Mouse (Mus musculus) A20 (cell line): ENCODE data around the gene Lgr4.

Source experiments
- DNase-seq: peaks from one replicate; pipeline ENCODE4 v3.0.0-alpha.2; 2011; ENCODE audit warnings: low read depth, low spot score

The Lgr4 gene

DNA sequence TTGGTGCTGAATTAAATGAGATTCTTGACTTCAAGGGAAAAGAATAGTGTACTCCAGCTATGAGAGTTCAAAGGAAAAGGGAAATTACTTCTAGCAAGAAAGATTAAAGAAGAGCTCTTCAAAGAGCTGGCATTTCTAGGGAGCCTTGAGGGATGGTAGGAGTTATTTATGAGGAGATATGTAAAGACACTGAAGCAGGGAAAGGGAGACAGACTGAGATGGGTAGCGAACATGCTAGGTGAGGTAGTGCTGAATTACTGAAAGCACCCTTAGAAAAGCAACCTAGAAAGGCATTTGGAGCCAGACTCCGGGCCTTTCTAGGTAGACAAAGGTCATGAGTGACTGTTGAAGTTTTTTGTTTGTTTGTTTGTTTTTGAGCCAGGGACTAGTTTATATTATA, 58.7 kb downstream of the Lgr4 start:
- no peak for DNase-seq

DNA sequence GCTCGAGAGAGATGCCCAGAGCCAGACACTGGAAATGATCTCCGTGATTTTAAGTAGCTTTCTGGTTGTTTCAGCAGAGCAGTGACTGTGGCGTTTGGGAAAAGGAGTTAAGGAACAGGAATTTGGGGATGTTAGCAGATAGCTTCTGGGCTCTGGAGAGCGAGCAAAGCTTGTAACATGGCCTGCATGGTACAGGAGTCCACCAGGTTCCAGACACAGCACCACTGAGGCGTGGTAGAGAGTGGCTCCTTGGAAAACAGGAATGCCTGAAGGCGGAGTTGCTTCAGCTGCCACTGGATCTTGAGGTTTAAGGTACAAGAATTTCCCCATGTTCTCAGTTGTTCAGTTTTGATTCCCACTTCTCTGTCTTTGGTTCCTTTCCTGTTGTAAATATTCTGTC, 59.9 kb downstream of the Lgr4 start:
- DNase-seq, result no peak

- DNase-seq, result no peak
Observed at GRCm38 (mm10) chr2:109979209-109979608, 61.8 kb downstream of the Lgr4 start.

DNA sequence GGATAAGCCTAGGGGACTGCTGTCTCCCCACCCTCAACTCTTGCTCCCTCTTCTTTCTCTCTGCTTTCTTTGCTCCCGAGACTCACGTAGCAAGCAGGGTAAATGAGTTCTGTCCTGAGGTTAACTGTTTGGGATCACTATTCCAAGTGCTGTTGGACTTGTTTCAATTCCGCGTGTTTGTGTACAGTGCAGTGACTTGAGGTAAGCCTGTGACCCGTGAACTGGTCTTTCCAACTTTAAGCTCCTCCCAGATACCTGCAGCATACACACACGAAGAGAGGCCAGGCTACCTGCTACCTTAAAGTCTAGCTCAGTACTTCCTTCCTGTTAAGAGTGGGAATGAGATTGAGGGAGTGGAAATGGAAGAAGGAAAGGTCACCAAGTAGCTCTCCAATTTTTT, 66.0 kb downstream of the Lgr4 start:
- DNase-seq, result no peak

DNA sequence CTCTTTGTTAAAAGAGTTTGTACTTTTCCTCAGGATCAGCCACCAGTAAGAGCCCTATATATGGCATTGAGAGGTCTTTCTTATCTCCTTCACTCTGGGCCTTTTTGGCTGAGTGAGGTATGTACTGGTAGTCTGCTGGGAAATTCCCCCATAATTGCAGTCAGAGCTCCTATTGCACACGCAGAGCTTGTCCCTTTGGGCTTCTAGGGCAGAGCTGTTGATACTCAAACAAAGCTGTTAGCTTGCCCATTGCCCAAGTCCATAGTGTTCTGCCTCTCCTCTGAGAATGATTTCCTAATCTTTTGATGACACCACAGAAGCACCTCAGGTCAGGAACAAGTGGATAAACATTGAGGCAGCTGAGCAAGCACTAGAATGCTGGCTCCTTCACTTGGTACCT, 67.5 kb downstream of the Lgr4 start:
- no peak for DNase-seq

DNA sequence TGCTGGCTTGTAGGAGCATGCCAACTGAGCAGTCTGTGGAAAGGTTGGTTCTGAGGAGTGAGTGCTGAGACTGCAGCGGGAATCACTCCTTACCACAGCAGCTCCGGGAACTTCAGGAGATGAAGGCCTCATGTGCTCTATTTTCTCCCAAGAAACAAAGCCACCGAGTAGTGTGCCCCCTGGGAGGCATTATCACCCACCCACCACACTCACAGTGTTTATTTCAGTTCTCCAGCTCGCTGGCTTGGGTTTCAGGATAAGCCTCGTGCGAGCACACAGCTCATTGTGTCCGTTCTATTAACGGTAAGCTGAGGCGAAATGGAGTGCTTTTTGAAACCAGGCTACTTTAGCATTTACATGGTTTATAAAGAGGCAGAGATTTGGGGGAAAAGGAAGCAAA, 68.1 kb downstream of the Lgr4 start:
- DNase-seq, result no peak

DNA sequence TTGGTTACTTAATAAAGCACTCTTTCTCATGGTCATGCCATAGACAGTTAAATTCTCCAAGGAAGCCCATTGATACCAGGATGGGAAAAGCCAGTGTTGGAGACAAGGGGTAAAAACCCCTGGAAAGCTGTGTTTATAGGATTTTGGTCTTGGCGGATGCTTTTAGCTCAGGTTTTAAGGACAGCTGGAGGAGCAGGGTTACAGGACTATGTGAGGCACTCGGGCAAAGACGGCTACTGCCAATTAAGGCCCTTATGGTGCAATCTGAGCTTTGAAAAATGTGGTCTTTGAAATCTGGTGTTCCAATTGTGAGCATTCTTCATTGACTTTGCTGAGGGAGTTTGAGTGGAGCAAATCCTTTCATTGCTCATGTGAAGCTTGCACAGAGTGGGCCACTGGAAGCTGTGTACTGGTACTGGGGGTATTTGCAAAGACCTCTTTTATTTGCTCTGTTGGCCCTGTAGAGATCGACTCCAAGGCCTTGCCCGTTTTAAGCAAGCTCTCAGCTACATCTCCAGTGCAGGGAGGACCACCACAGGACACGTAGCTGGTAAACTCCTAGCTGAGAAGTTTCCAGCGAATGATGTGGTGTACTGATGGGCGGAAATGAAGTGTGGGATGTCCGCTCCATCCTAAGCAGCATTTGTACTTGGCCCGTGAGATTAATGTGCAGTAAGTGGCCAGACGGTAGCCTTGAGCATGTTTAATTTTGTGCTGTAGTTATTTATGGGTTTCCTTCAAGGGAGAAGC, 68.8 kb downstream of the Lgr4 start:
- DNase-seq, result no peak

DNA sequence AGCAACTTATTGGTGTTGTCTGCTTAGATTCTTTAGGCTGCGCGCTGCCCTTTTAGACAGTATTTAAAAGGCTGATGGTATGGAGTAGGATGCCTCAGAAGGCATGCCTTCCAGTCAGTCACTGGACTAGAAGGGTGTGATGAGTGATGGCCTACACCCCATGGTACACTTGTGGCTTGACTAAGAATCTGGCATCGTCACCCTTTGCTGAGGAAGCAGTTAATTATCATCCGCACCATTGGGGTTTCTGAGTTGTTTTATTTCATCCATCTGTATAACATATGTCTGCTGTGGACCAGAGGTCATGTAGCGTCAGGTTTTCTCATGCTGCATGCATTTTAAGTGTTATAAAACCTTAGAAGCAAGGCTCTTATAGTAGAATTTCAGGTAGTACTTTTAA, 70.5 kb downstream of the Lgr4 start:
- DNase-seq, result no peak

DNA sequence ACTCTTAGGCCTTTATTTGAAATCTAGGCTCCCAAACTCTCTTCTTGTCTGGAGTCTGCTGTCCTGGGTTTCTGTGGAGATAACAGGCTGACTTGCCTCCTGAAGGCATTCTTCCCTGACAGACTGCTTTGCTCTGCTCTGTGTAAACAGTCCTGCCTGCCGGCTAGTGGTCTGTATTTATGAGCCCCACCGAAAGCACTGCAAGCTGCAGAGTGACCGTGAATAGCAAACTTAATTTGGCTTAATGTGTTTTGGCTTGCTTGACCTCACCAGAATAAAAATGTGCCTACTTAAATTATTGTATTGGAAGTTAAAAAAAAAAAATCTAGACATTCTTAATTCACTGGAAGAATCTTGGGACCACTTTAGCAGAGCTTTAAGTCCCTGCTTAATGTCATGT, 71.7 kb downstream of the Lgr4 start:
- no peak for DNase-seq

- DNase-seq, result no peak
Observed at GRCm38 (mm10) chr2:109989679-109990473, 72.4 kb downstream of the Lgr4 start.

DNA sequence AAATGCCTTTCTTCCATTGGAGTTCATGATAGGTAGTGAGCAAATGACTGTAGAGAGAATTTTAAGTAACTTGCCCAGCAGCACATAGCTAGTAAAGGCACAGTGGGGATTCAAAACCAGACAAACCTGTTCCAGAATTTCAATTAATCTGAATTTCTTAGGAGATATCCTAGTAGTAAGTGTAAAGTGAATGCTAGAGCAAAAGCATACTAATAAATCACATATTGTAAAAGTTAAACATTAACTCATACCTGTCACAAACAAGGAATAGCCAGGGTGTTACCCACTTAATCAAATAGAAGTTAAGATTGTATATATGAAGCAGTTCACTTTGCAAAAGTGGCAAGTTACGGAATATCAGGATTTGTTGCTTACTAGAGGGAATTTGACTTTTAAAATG, 74.3 kb downstream of the Lgr4 start:
- DNase-seq, result no peak

DNA sequence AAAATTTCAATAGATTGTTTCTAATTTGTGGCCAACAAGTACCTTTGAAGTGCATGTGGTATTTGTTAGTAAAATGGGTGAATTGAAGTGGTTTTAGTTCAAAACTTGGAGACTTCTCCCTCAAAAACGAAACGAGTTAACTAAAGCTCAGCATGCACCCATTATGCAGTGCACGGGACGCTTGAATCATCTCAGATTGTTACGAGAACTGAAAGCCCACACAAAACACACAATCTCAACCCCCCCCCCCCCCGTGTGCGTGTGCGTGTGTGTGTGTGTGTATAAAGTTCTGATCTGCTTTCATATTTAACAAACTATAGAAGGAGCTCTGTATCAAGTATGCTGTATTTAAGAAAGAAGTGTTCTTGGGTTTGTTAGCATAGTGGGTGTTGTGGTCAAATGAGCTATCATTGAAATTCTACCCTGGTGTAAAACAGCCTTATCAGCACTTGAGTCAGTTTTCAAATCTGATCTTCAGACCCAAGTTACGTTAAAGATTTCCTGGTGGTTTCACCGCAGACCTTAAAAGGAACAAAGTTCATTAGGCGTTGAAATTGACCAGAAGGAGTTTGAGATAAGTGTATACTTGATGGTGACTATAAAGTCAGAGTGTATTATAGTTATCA, 75.1 kb downstream of the Lgr4 start:
- DNase-seq, result no peak

DNA sequence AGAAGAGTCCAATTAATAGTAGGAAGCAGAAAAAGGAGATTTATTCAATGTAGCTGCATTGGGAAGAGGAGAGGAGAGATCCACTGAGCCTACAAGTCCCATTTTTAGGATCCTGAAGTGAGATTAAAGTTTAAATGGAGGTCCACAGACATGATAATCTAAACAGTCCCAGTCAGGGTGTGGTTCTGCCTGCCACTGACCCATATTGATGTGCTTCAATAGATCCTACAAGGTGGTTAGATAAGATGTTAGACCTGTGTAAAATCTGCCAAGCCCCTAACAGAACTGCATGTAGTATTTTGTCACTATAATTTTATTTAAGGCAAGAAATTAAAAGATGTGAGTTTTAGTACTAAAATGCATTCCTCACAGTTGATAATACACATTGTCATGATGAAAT, 76.0 kb downstream of the Lgr4 start:
- DNase-seq, result no peak

DNA sequence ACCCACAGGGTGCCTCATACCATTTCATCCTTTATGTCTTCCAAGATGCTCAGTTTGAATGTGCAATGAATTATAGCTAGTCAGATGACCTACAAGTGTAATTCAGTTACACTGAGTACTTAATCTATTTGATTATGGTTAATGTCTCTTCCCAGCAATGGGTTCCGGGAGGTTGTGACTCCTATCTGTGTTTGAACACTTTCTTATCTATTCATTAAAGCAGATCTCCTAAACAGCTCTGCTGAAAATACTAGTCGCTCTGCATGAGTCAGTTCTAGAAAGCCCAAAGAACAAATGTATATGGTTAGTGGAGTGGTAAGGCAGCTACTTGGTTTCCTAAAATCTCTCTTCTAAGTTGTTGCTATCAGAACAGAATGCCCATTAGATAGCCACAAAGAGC, 77.6 kb downstream of the Lgr4 start:
- DNase-seq, result no peak

DNA sequence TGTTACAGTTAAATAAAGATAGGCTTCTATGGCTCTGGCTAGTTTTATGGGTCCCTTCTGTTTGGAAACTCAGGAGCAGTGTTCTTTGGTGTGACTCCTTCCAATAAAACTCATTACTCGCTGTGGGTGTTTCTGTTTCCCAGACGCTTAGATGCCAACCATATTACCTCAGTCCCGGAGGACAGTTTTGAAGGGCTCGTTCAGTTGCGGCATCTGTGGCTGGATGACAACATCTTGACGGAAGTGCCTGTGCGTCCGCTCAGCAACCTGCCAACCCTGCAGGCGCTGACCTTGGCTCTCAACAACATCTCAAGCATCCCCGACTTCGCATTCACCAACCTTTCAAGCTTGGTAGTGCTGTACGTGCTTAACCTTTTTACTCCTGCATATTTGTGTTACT, 79.0 kb downstream of the Lgr4 start:
- no peak for DNase-seq

DNA sequence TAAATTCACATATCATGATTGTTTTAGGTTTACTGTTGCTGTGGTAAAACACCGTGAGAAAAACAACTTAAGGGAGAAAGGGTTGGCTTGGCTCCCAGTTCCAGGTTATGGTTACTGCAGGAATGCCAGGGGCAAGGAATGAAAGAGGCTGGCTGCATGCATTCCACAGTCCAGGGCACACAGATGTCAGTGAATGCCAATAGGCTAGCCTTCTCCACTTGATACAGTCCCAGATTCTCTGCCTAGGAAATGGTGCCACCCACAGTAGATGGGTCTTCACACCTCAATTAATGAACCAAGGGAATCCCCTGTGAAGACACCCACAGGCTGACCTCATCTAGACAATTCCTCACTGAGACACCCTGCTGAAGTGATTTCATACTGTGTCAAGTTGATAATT, 87.2 kb downstream of the Lgr4 start:
- no peak for DNase-seq

DNA sequence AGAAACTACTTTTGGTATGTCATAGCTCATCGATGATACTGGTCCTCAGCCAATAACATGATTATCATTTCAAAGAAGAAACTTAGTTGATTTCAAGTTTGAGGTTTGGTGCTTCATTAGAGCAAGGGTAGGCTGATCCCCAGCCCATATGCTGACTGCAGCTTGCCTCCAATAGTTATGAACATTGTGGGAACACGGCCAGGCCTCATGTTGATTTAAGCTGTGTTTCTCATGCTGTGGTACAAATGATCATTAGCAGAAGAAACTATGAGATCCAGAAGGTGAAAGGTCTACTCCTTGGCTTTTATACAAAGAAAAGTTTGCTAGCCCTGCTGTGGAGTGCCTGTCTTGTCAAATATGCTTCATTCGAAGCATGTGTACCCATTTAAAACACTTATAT, 87.7 kb downstream of the Lgr4 start:
- no peak for DNase-seq

- DNase-seq, result no peak
Observed at GRCm38 (mm10) chr2:110005596-110006239, 88.3 kb downstream of the Lgr4 start.

DNA sequence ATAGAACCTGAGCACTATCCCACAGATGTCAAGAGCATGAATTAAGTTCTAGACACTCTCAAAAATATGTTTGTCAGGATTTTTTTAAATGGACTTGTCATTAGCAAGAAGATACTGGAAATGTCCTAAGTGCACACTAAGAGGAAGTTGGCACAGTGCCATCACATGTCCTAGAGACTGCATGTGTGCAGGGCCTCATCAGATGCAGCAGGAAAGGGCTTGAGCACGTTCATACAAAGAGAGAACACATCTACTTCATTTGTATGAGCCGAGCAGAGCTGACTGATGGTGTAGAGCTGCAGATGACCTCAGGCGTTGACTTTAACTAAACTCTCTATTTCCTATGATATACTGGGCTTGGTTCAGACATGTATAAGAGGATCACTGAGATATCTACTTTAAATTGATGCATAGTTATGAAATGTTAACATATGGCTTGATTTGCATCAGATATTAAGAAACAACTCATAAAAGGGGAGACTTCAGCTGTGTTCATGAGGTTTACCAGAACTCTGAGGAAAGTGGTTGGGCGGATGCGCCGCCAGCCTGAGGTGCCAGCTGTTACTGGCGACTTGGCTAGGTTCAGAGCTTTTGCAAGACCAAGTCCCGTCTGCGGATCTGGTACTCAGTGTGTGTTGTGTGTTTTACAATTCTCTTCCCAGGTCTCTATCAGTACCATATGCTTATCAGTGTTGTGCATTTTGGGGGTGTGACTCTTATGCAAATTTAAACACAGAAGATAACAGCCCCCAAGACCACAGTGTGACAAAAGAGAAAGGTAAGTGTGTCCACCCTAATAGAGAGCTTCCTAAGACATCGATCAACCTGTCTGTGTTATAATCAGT, 90.2 kb downstream of the Lgr4 start:
- no peak for DNase-seq

DNA sequence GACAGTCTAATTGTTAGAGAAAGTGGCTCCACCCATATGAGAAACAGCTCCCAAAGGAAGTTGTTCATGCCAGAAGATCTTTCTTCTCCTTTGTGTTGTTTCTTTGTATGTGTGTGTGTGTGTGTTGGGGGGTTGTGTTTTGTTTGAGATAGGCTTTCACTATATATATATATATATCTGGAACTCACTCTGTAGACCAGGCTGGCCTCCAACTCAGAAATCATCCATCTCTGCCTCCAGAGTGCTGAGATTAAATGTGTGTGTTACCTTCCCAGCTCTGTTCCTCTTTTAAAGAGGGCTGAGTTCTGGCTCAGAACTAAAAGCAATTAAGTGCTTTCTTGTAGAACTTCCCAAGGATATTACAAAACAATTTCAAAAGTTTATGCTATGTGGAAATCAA, 92.0 kb downstream of the Lgr4 start:
- DNase-seq, result no peak

GRCm38 (mm10) chr2:110012184-110012725, 94.8 kb downstream of the Lgr4 start:
- no peak for DNase-seq
